Mouse (Mus musculus): ENCODE data around the gene Kcnj15.

- TF ChIP-seq CTCF (IDR thresholded peaks at IDR 0.05; ENCODE audit: borderline replicate concordance, extremely low read depth, insufficient read depth, insufficient read length): no peak
- TF ChIP-seq POLR2A (IDR thresholded peaks at IDR 0.05; ENCODE audit: borderline replicate concordance, extremely low read depth, insufficient read depth, insufficient read length, poor library complexity, severe bottlenecking): no peak
These were observed 7.0 kb downstream of the Kcnj15 start for GRCm38 (mm10) chr16:95264324-95264723.

Data from brain, embryonic 14.5 days (tissue).